Mouse (Mus musculus) kidney, postnatal 0 days (tissue): ENCODE data around the gene Meis3. TPM values are rescaled to one million over a fixed set of nuclear protein-coding genes. Genes with fewer than 3 reads are reported as not detected.
A peak's percentile ranks its signal among the peaks of the same experiment; 100 is the strongest.

Experiments used
- ATAC-seq: fragments of 200-750 bp; cut with Nextera tagmentation; replicated peaks from 2 replicates; pipeline ENCODE4 v1.8.0; 2017; ENCODE audit warnings: low read depth, moderate number of reproducible peaks, moderate TSS enrichment, moderate library complexity; ENCODE audit not compliant: low FRiP score
- DNase-seq: peaks from one replicate; pipeline ENCODE4 v3.0.0-alpha.2; 2016; ENCODE audit warnings: low spot score
- H3K27ac ChIP-seq: fragments of 300-500 bp; sonication (generic); 2 replicates; pipeline ENCODE4 v1.5.1; 2014; ENCODE audit warnings: mild to moderate bottlenecking
- H3K27me3 ChIP-seq: fragments of 300-500 bp; sonication (generic); 2 replicates; pipeline ENCODE4 v1.6.1; 2014; ENCODE audit warnings: low read length, mixed read lengths; ENCODE audit not compliant: insufficient read depth
- H3K36me3 ChIP-seq: fragments of 300-500 bp; sonication (generic); 2 replicates; pipeline ENCODE4 v1.6.1; 2014; ENCODE audit warnings: low read length, mixed read lengths; ENCODE audit not compliant: insufficient read depth
- H3K4me1 ChIP-seq: fragments of 300-500 bp; sonication (generic); replicated peaks from 2 replicates; pipeline ENCODE4 v1.6.1; 2014; ENCODE audit warnings: antibody characterized with exemption, low read length, mixed read lengths; ENCODE audit not compliant: insufficient read depth
- H3K4me2 ChIP-seq: fragments of 300-500 bp; sonication (generic); 2 replicates; pipeline ENCODE4 v1.6.1; 2014; ENCODE audit warnings: mild to moderate bottlenecking, low read length, moderate library complexity, mixed read lengths
- H3K4me3 ChIP-seq: fragments of 300-500 bp; sonication (generic); replicated peaks from 2 replicates; pipeline ENCODE4 v1.5.1; 2014; ENCODE audit warnings: low read depth, low read length
- H3K9ac ChIP-seq: fragments of 300-500 bp; sonication (generic); 2 replicates; pipeline ENCODE4 v1.6.1; 2014; ENCODE audit warnings: low read depth, low read length
- H3K9me3 ChIP-seq: fragments of 300-500 bp; sonication (generic); replicated peaks from 2 replicates; pipeline ENCODE4 v1.6.1; 2016; ENCODE audit warnings: low read length, inconsistent platforms, mixed read lengths
- CTCF ChIP-seq: IDR thresholded peaks from 2 replicates; pipeline ENCODE4 v1.5.1; 2016; ENCODE audit warnings: antibody characterized with exemption, low read depth, mild to moderate bottlenecking, moderate library complexity
- WGBS: fragments of 180-500 bp; shearing (Covaris S2); extraction: QIAGEN DNeasy Blood & Tissue Kit; methylation state at CpG from one replicate; pipeline ENCODE4 v1.1.7; 2014; 5-methylcytosine and 5-hydroxymethylcytosine counted together
- polyA plus RNA-seq: library from polyadenylated mRNA; unstranded; fragments of >200 nt; fragmentation: Nextera tagmentation; extraction: Ambion mirVana; gene quantifications from 2 replicates; pipeline ENCODE4 v1.2.1, GENCODE M21; 2015

The Meis3 gene
- polyA plus RNA-seq, 1 experiment from 2014 or later, result 12.9 TPM

DNA sequence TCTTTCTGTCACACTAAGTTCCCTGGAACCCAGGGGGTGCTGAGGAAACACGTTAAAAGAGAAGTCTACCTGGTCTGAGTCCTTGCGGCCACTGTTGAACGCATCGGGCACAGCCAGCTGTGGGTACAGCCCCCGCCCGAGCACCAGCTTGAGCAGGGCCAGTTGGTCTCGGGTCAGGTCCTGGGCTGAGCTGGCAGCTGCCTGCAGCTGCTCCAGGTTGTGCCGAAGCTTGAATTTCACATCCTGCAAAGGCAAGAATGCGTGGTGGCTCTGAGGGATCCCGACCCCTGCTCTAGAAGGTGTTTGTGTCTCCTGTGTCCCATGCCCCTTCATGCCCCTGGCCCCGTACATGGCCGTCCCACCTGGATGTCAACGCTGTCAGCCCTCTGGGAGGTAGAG, 28.6 kb downstream of the Meis3 start:
- ATAC-seq (peak; percentile 46), DNase-seq (peak; percentile 63)
- no peaks in the 10 kb centered on the region for H3K27me3 ChIP-seq
- WGBS, result 52% methylated on average over 13 of the region's 13 CpGs
- H3K4me2 ChIP-seq, result no peak overlapping the region
- H3K9ac ChIP-seq, result 0 out of 2 replicates have a peak overlapping the region, but pooled peaks have one; percentile 27
- H3K36me3 ChIP-seq, result 0 out of 2 replicates have a peak, but pooled peaks cover 30% of the 10 kb centered on the region
- no peak for TF ChIP-seq CTCF
- H3K27ac ChIP-seq, result peak overlapping the region; percentile 19; the same call in 1 of the 2 replicates
- H3K4me3 ChIP-seq, result no peak overlapping the region
- no peaks in the 10 kb centered on the region for H3K9me3 ChIP-seq
- no peaks in the 10 kb centered on the region for H3K4me1 ChIP-seq

DNA sequence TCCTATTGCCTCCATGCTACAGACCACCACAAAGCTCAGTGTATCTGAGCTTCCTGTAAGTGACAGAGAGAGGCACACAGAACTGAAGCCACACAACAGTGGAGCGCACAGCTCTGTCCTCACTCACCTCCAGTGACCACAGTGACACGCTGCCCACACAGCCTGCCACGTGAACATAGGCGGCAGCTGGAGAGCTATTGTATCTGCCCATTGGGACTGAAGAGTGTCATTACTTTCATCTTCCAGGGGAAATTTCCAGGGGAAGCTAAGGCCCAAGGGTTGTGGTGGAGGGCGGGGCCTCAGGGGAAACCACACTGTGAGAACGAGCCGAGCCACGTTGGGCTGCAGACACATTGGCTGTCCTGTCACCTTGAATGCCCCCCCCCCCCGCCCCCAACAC, 29.9 kb downstream of the Meis3 start:
- DNase-seq (no peak), ATAC-seq (no peak)
- H3K27ac ChIP-seq, result no peak overlapping the region
- H3K4me3 ChIP-seq, result no peak overlapping the region
- WGBS, result 66% methylated on average over 9 of the region's 9 CpGs
- H3K4me1 ChIP-seq, result no peaks in the 10 kb centered on the region
- no peaks in the 10 kb centered on the region for H3K27me3 ChIP-seq
- TF ChIP-seq CTCF, result no peak
- no peaks in the 10 kb centered on the region for H3K9me3 ChIP-seq
- no peak overlapping the region for H3K4me2 ChIP-seq
- H3K36me3 ChIP-seq, result peaks cover 24% of the 10 kb centered on the region; the same call in 1 of the 2 replicates
- no peak overlapping the region for H3K9ac ChIP-seq

DNA sequence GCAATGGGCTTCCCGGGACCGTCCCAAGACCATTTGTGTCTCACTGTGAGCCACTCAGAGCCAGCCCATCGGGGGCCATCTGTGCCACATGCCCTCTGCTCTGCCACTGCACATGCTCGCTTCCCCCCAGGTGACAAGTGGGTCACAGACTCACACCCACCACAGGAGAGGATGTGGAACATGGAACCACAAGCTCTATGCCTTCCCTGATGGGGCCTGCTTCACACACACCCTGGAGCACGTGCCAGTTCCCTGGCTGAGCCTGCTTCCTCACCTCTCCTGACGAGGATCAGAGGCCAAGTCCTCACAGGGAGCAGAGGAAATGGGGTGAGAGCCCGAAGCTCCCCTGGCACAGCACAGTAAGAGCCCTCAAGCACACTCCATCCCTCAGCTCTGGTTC, 32.2 kb downstream of the Meis3 start:
- H3K4me1 ChIP-seq, result no peaks in the 10 kb centered on the region
- no peak for ATAC-seq

DNA sequence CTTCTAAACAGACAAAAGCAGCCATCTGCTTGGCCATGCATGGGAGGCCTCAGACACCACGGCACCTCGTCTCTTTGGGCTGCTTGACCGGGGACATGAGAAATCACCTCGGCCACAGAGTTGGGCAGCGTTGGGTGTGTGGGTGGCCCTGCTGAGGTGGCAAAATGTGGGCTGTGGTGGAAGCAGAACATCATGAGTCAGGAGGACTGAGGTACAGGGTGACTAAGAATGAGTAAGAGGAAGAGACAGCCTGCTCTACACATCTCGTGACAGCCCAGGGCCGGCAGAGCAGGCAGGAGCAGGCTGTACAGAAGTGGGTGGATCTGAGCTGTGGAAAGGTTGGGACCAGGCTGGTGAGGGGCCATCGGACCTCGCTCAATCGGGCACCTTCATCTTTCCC, 32.6 kb downstream of the Meis3 start:
- Histone ChIP-seq H3K27ac (no peak overlapping the region), H3K36me3 (peaks cover 16% of the 10 kb centered on the region; the same call in 1 of the 2 replicates), H3K9me3 (no peaks in the 10 kb centered on the region), H3K4me1 (no peaks in the 10 kb centered on the region), H3K9ac (no peak overlapping the region), H3K4me3 (no peak overlapping the region), H3K27me3 (no peaks in the 10 kb centered on the region), H3K4me2 (no peak overlapping the region)
- DNase-seq (peak; percentile 17), ATAC-seq (no peak)
- TF ChIP-seq CTCF, result no peak
- WGBS, result 67% methylated on average over 10 of the region's 10 CpGs

More for the DNA sequence above, 32.2 kb downstream of the Meis3 start:
- Histone ChIP-seq H3K4me2 (no peak overlapping the region), H3K4me3 (no peak overlapping the region), H3K27me3 (no peaks in the 10 kb centered on the region), H3K9me3 (no peaks in the 10 kb centered on the region), H3K36me3 (peaks cover 16% of the 10 kb centered on the region; the same call in 1 of the 2 replicates), H3K9ac (no peak overlapping the region), H3K27ac (no peak overlapping the region)
- DNase-seq, result no peak
- TF ChIP-seq CTCF, result no peak
- 78% methylated on average over 7 of the region's 7 CpGs for WGBS

DNA sequence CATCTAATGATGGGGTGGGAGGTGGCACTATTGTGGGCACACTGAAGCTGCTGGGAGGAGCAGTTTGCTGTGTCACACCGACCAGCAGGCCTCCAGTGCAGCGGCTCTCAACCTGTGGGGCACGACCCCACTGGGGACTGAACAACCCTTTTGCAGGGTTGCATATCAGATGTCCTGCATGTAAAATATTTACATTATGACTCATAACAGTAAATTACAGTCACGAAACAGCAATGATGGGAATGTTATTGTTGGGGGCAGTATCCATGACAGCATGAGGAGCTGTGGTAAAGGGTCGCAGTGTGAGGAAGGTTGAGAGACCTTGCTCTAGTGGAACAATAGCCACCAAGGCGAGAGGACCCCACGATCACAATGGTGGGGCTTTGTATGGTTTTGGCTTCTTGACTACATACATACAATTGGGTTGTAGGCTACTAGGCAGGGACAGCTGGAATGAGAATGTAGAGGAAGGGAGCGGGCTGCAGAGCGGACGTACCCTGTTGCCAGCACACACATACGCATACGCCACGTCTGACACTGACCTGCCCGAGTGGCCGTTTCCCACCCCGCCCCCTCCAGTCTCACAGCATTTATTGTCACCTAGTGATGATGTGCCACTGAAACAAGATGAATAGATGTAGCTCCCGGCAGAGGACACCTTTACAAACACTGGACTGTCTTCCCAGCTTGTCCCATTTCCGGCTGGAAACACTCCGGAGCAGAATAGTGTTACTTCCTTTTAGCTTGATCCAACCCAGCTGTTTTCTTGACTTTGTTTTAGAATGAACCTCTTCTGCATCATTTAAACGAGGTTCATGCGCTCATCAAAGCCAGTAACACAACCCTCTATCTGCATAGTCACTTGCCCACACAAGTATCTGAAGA, 34.1 kb downstream of the Meis3 start:
- Histone ChIP-seq H3K4me2 (no peak overlapping the region), H3K36me3 (peaks cover 20% of the 10 kb centered on the region), H3K9me3 (no peaks in the 10 kb centered on the region), H3K4me1 (no peaks in the 10 kb centered on the region), H3K27ac (no peak overlapping the region), H3K4me3 (no peak overlapping the region), H3K9ac (no peak overlapping the region), H3K27me3 (no peaks in the 10 kb centered on the region)
- ATAC-seq (no peak), DNase-seq (peak; percentile 70)
- TF ChIP-seq CTCF, result no peak
- WGBS, result 57% methylated on average over 21 of the region's 21 CpGs

DNA sequence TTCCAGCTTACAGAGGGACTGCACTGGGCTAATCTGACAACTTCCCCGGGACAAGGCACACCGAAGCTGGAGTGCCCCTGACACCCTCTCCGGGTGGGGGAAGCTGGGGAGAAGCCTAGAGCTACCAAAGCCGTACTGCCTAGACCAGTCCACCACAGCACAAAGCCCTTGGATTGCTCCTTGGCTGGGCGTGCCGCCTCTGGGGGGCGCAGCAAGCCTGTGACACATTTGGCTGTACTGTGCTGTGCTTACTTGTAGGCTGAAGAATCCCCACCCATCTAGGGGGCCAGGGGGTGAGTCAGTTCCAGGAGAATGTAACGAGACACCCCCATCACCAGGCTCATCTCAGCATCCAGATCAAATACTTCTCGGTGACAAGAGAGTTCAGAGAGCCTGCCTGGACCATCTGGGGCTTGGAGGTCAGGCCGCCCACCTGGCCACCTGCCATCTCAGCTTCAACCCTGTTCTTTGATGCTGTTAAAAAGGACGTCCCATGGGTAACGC, 36.0 kb downstream of the Meis3 start:
- Histone ChIP-seq H3K9ac (no peak overlapping the region), H3K27me3 (no peaks in the 10 kb centered on the region), H3K4me1 (no peaks in the 10 kb centered on the region), H3K27ac (no peak overlapping the region), H3K4me3 (no peak overlapping the region), H3K9me3 (no peaks in the 10 kb centered on the region), H3K4me2 (no peak overlapping the region), H3K36me3 (peaks cover 38% of the 10 kb centered on the region)
- ATAC-seq, result peak; percentile 18; the same call in 1 of the 2 replicates
- peak; percentile 52 for TF ChIP-seq CTCF
- WGBS, result 60% methylated on average over 12 of the region's 12 CpGs
- DNase-seq, result peak; percentile 37
